Mouse (Mus musculus): Measurements from ENCODE around the gene Ache. TPM values are rescaled to one million over a fixed set of nuclear protein-coding genes. Genes with fewer than 3 reads are reported as not detected.

Gene Ache
- total and polyA plus RNA-seq, 3 experiments = 0.13 to 0.23 TPM; not detected in 1

GRCm38 (mm10) chr5:137305822-137306221 is 18.5 kb downstream of the Ache start:
- in situ Hi-C loops (cut with MboI; ENCODE audit: low pct_ligation_motif_present, low pct_unique_long_range_greater_than_20kb, low sequenced_read_pairs) (no loop called here), dilution Hi-C loops (cut with MboI; ENCODE audit: extremely low pct_ligation_motif_present, extremely low pct_unique_long_range_greater_than_20kb, low sequenced_read_pairs) (no loop called here)
- Histone ChIP-seq H3K4me3 (replicated peaks in 1 of 3; ENCODE audit: low read depth in 2 of 3, low read length in 2 of 3, poor library complexity in 1 of 3) (peak overlapping the region; percentile 82 to 88 (median 83)), H3K27ac (ENCODE audit: insufficient read depth, low read depth) (0 out of 2 replicates have a peak overlapping the region, but pooled peaks have one; percentile 17), H3K9me3 (replicated peaks; ENCODE audit: low read length) (peaks cover 6% of the 10 kb centered on the region), H3K79me2 (replicated peaks; ENCODE audit: control insufficient read depth, extremely low read depth, insufficient read depth, poor library complexity, severe bottlenecking) (peaks cover 56% of the 10 kb centered on the region), H3K4me2 (ENCODE audit: insufficient read depth, low read depth, poor library complexity, severe bottlenecking) (peak overlapping the region; percentile 93), H3K36me3 (replicated peaks in 1 of 2; ENCODE audit: control insufficient read depth in 1 of 2, insufficient read depth in 1 of 2, low read length in 1 of 2) (peaks cover 30 to 68% of the 10 kb centered on the region in 2 experiments), H3K9ac (ENCODE audit: insufficient read depth, low read depth) (peak overlapping the region; percentile 89), H3K27me3 (replicated peaks) (no peaks in the 10 kb centered on the region), H3K4me1 (ENCODE audit: control insufficient read depth in 1 of 2, insufficient read depth in 2 of 2) (peaks cover 12 to 51% of the 10 kb centered on the region in 2 experiments)
- TF ChIP-seq RCOR1 (conservative IDR thresholded peaks at IDR 0.05; ENCODE audit: low read depth, low read length) = no peak
- TF ChIP-seq ZMIZ1 (IDR thresholded peaks at IDR 0.05; ENCODE audit: low read depth, low read length) = 0 out of 2 replicates have a peak, but pooled peaks have one; percentile 8
- peak; percentile 98 for TF ChIP-seq MAX (IDR thresholded peaks at IDR 0.05; ENCODE audit: low read length)
- TF ChIP-seq MYC (IDR thresholded peaks at IDR 0.05; ENCODE audit: low read depth, low read length) = peak; percentile 100
- TF ChIP-seq ELF1 (IDR thresholded peaks at IDR 0.05; ENCODE audit: low read depth, low read length) = no peak
- peak; percentile 67; the same call in 1 of the 2 replicates for TF ChIP-seq SIN3A (IDR thresholded peaks at IDR 0.05; ENCODE audit: low read length)
- peak; percentile 27; the same call in 1 of the 2 replicates for TF ChIP-seq ETS1 (conservative IDR thresholded peaks at IDR 0.05; ENCODE audit: low read depth, low read length)
- no peak for TF ChIP-seq GABPA (IDR thresholded peaks at IDR 0.05; ENCODE audit: insufficient replicate concordance, low read depth, low read length)
- no peak for TF ChIP-seq CHD2 (IDR thresholded peaks at IDR 0.05; ENCODE audit: low read length)
- TF ChIP-seq ZNF384 (IDR thresholded peaks at IDR 0.05; ENCODE audit: low read depth, low read length) = no peak
- TF ChIP-seq POLR2A (IDR thresholded peaks at IDR 0.05; ENCODE audit: low read depth, low read length) = peak; percentile 58
- TF ChIP-seq TBP (conservative IDR thresholded peaks at IDR 0.05; ENCODE audit: low read depth, low read length) = 0 out of 2 replicates have a peak, but pooled peaks have one; percentile 30
- no peak for TF ChIP-seq JUND (conservative IDR thresholded peaks at IDR 0.05; ENCODE audit: low read depth, low read length)
- TF ChIP-seq JUN (IDR thresholded peaks at IDR 0.05; ENCODE audit: insufficient read depth, low read depth, low read length) = no peak
- TF ChIP-seq UBTF (IDR thresholded peaks at IDR 0.05; ENCODE audit: low read depth, low read length) = no peak
- peak; percentile 96 for TF ChIP-seq MXI1 (IDR thresholded peaks at IDR 0.05; ENCODE audit: low read depth, low read length)
- TF ChIP-seq USF2 (conservative IDR thresholded peaks at IDR 0.05; ENCODE audit: low read depth, low read length) = no peak
- no peak for TF ChIP-seq ZKSCAN1 (IDR thresholded peaks at IDR 0.05; ENCODE audit: borderline replicate concordance, low read depth, low read length)
- no peak for TF ChIP-seq E2F4 (IDR thresholded peaks at IDR 0.05; ENCODE audit: insufficient replicate concordance, low read depth, low read length)
- no peak for TF ChIP-seq SMC3 (IDR thresholded peaks at IDR 0.05; ENCODE audit: low read depth, low read length)
- no peak for TF ChIP-seq CTCF (conservative IDR thresholded peaks at IDR 0.05 in 1 of 2, IDR thresholded peaks at IDR 0.05 in 1 of 2; ENCODE audit: low read depth in 2 of 2, low read length in 2 of 2)
- no peak for TF ChIP-seq TCF12 (IDR thresholded peaks at IDR 0.05; ENCODE audit: low read depth, low read length)
- no peak for TF ChIP-seq POLR2AphosphoS2 (IDR thresholded peaks at IDR 0.05; ENCODE audit: low read depth, low read length)
- no peak for TF ChIP-seq EP300 (IDR thresholded peaks at IDR 0.05; ENCODE audit: low read length)
- no peak for TF ChIP-seq MEF2A (IDR thresholded peaks at IDR 0.05; ENCODE audit: borderline replicate concordance, low read depth, low read length)
- TF ChIP-seq ZC3H11A (IDR thresholded peaks at IDR 0.05; ENCODE audit: low read depth, low read length) = no peak
- no peak for TF ChIP-seq NELFE (IDR thresholded peaks at IDR 0.05; ENCODE audit: low read depth, low read length)
- peak; percentile 96 for TF ChIP-seq MAFK (IDR thresholded peaks at IDR 0.05; ENCODE audit: insufficient replicate concordance, low read length)
- TF ChIP-seq KAT2A (IDR thresholded peaks at IDR 0.05; ENCODE audit: insufficient replicate concordance, low read length) = no peak
- TF ChIP-seq BHLHE40 (IDR thresholded peaks at IDR 0.05; ENCODE audit: low read depth, low read length) = peak; percentile 77
- TF ChIP-seq CHD1 (IDR thresholded peaks at IDR 0.05; ENCODE audit: low read depth, low read length) = no peak; the same call in 1 of the 2 replicates
- TF ChIP-seq MAZ (IDR thresholded peaks at IDR 0.05; ENCODE audit: low read depth, low read length) = no peak
- TF ChIP-seq HCFC1 (IDR thresholded peaks at IDR 0.05; ENCODE audit: low read depth, low read length) = no peak
- no peak for TF ChIP-seq PAX5 (IDR thresholded peaks at IDR 0.05; ENCODE audit: low read length)
- TF ChIP-seq IRF4 (IDR thresholded peaks at IDR 0.05; ENCODE audit: low read depth, low read length) = no peak
- TF ChIP-seq RAD21 (IDR thresholded peaks at IDR 0.05; ENCODE audit: low read depth, low read length) = no peak
- DNase-seq (ENCODE audit: extremely low read depth) = peak; percentile 71

Measured in CH12.LX (cell line).